Mouse (Mus musculus): ENCODE measurements at regions not wholly inside any gene's neighbourhood (a gene's known extent, or its start where the extent isn't known, plus 50 kb on each side); places are given as distances from the start of the nearest gene placed in this dataset.
"Not testable (repeated sequence)": the region's sequence is repeated elsewhere in the genome, so short reads cannot be mapped to it uniquely, and the experiment has no call there.

GRCm38 (mm10) chr13:50092537-50092936 is 157.6 kb downstream of the Gm906 start:
- no peak for TF ChIP-seq CTCF (IDR thresholded peaks at IDR 0.05; ENCODE audit: low read depth)
- no peaks in the 10 kb centered on the region for H3K27me3 ChIP-seq (ENCODE audit: insufficient read depth, low read length)
- DNase-seq (ENCODE audit: low spot score) (no peak), ATAC-seq (no peak)
- no peak overlapping the region for H3K27ac ChIP-seq
- H3K9me3 ChIP-seq (ENCODE audit: low read length), result no peaks in the 10 kb centered on the region
- no peaks in the 10 kb centered on the region for H3K36me3 ChIP-seq (ENCODE audit: insufficient read depth, low read length)
- WGBS, result 81% methylated on average over 2 of the region's 2 CpGs
- H3K4me3 ChIP-seq (ENCODE audit: low read length), result no peak overlapping the region
- no peak overlapping the region for H3K4me2 ChIP-seq (ENCODE audit: low read depth, low read length)
- no peak overlapping the region for H3K9ac ChIP-seq (replicated peaks; ENCODE audit: low read length)
- no peaks in the 10 kb centered on the region for H3K4me1 ChIP-seq (ENCODE audit: insufficient read depth, low read length)

GRCm38 (mm10) chr13:50064841-50065240 is 185.3 kb downstream of the Gm906 start:
- no peak for TF ChIP-seq CTCF (IDR thresholded peaks at IDR 0.05; ENCODE audit: low read depth)
- no peaks in the 10 kb centered on the region for H3K36me3 ChIP-seq (ENCODE audit: insufficient read depth, low read length)
- H3K4me1 ChIP-seq (ENCODE audit: insufficient read depth, low read length), result no peaks in the 10 kb centered on the region
- no peak overlapping the region for H3K4me3 ChIP-seq (ENCODE audit: low read length)
- H3K9ac ChIP-seq (replicated peaks; ENCODE audit: low read length), result no peak overlapping the region
- H3K27me3 ChIP-seq (ENCODE audit: insufficient read depth, low read length), result no peaks in the 10 kb centered on the region
- ATAC-seq (no peak), DNase-seq (ENCODE audit: low spot score) (no peak)
- 67% methylated on average over 4 of the region's 4 CpGs for WGBS
- H3K4me2 ChIP-seq (ENCODE audit: low read depth, low read length), result no peak overlapping the region
- H3K9me3 ChIP-seq (ENCODE audit: low read length), result no peaks in the 10 kb centered on the region
- H3K27ac ChIP-seq, result no peak overlapping the region

GRCm38 (mm10) chr13:50064365-50064764 is 185.7 kb downstream of the Gm906 start:
- peak; percentile 9; the same call in 1 of the 2 replicates for TF ChIP-seq CTCF (IDR thresholded peaks at IDR 0.05; ENCODE audit: low read depth)
- H3K36me3 ChIP-seq (ENCODE audit: insufficient read depth, low read length); H3K9ac ChIP-seq (replicated peaks; ENCODE audit: low read length); H3K4me3 ChIP-seq (ENCODE audit: low read length); H3K9me3 ChIP-seq (ENCODE audit: low read length); H3K4me2 ChIP-seq (ENCODE audit: low read depth, low read length); H3K4me1 ChIP-seq (ENCODE audit: insufficient read depth, low read length); H3K27ac ChIP-seq; H3K27me3 ChIP-seq (ENCODE audit: insufficient read depth, low read length); ATAC-seq; DNase-seq (ENCODE audit: low spot score): not testable (repeated sequence)
- WGBS, result 76% methylated on average over 2 of the region's 2 CpGs

GRCm38 (mm10) chr13:50059676-50060075 is 190.4 kb downstream of the Gm906 start:
- H3K36me3 ChIP-seq (ENCODE audit: insufficient read depth, low read length); H3K9me3 ChIP-seq (ENCODE audit: low read length); ATAC-seq; H3K4me2 ChIP-seq (ENCODE audit: low read depth, low read length); DNase-seq (ENCODE audit: low spot score); H3K27me3 ChIP-seq (ENCODE audit: insufficient read depth, low read length); H3K4me1 ChIP-seq (ENCODE audit: insufficient read depth, low read length); H3K27ac ChIP-seq; H3K9ac ChIP-seq (replicated peaks; ENCODE audit: low read length); H3K4me3 ChIP-seq (ENCODE audit: low read length): not testable (repeated sequence)
- WGBS, result 78% methylated on average over 1 of the region's 1 CpGs

- not testable (repeated sequence) for H3K27ac ChIP-seq; H3K36me3 ChIP-seq (ENCODE audit: insufficient read depth, low read length); H3K4me2 ChIP-seq (ENCODE audit: low read depth, low read length); H3K4me1 ChIP-seq (ENCODE audit: insufficient read depth, low read length); H3K9me3 ChIP-seq (ENCODE audit: low read length); H3K9ac ChIP-seq (replicated peaks; ENCODE audit: low read length); H3K27me3 ChIP-seq (ENCODE audit: insufficient read depth, low read length); H3K4me3 ChIP-seq (ENCODE audit: low read length); DNase-seq (ENCODE audit: low spot score); ATAC-seq
- 86% methylated on average over 2 of the region's 2 CpGs for WGBS
Observed at GRCm38 (mm10) chr13:50059054-50059453, 191.1 kb downstream of the Gm906 start.

GRCm38 (mm10) chr13:50051746-50052145 is 198.4 kb downstream of the Gm906 start:
- DNase-seq (ENCODE audit: low spot score); H3K36me3 ChIP-seq (ENCODE audit: insufficient read depth, low read length); H3K4me2 ChIP-seq (ENCODE audit: low read depth, low read length); H3K27ac ChIP-seq; H3K27me3 ChIP-seq (ENCODE audit: insufficient read depth, low read length); H3K4me1 ChIP-seq (ENCODE audit: insufficient read depth, low read length); H3K9me3 ChIP-seq (ENCODE audit: low read length); H3K9ac ChIP-seq (replicated peaks; ENCODE audit: low read length); H3K4me3 ChIP-seq (ENCODE audit: low read length); ATAC-seq: not testable (repeated sequence)

- not testable (repeated sequence) for H3K4me2 ChIP-seq (ENCODE audit: low read depth, low read length); H3K27ac ChIP-seq; H3K4me3 ChIP-seq (ENCODE audit: low read length); H3K9me3 ChIP-seq (ENCODE audit: low read length); DNase-seq (ENCODE audit: low spot score); H3K36me3 ChIP-seq (ENCODE audit: insufficient read depth, low read length); H3K27me3 ChIP-seq (ENCODE audit: insufficient read depth, low read length); ATAC-seq; H3K9ac ChIP-seq (replicated peaks; ENCODE audit: low read length); H3K4me1 ChIP-seq (ENCODE audit: insufficient read depth, low read length)
- 73% methylated on average over 3 of the region's 3 CpGs for WGBS
Observed at GRCm38 (mm10) chr13:50051110-50051509, 199.0 kb downstream of the Gm906 start.

GRCm38 (mm10) chr13:50031757-50032156 is 218.4 kb downstream of the Gm906 start:
- Histone ChIP-seq H3K4me1 (ENCODE audit: insufficient read depth, low read length) (no peaks in the 10 kb centered on the region), H3K9ac (replicated peaks; ENCODE audit: low read length) (no peak overlapping the region), H3K36me3 (ENCODE audit: insufficient read depth, low read length) (no peaks in the 10 kb centered on the region), H3K27ac (no peak overlapping the region), H3K9me3 (ENCODE audit: low read length) (no peaks in the 10 kb centered on the region), H3K4me2 (ENCODE audit: low read depth, low read length) (no peak overlapping the region), H3K4me3 (ENCODE audit: low read length) (no peak overlapping the region), H3K27me3 (ENCODE audit: insufficient read depth, low read length) (no peaks in the 10 kb centered on the region)
- DNase-seq (ENCODE audit: low spot score) (no peak), ATAC-seq (no peak)
- 21% methylated on average over 1 of the region's 1 CpGs for WGBS
- peak; percentile 22 for TF ChIP-seq CTCF (IDR thresholded peaks at IDR 0.05; ENCODE audit: low read depth)

- not testable (repeated sequence) for H3K4me2 ChIP-seq (ENCODE audit: low read depth, low read length); H3K4me3 ChIP-seq (ENCODE audit: low read length); H3K4me1 ChIP-seq (ENCODE audit: insufficient read depth, low read length); H3K27ac ChIP-seq; H3K9me3 ChIP-seq (ENCODE audit: low read length); H3K36me3 ChIP-seq (ENCODE audit: insufficient read depth, low read length); H3K9ac ChIP-seq (replicated peaks; ENCODE audit: low read length); H3K27me3 ChIP-seq (ENCODE audit: insufficient read depth, low read length); DNase-seq (ENCODE audit: low spot score); ATAC-seq
- 66% methylated on average over 3 of the region's 3 CpGs for WGBS
Observed at GRCm38 (mm10) chr13:50007730-50008129, 208.9 kb upstream of the Gm30302 start.

- not testable (repeated sequence) for H3K9me3 ChIP-seq (ENCODE audit: low read length); H3K27me3 ChIP-seq (ENCODE audit: insufficient read depth, low read length); H3K4me3 ChIP-seq (ENCODE audit: low read length); H3K36me3 ChIP-seq (ENCODE audit: insufficient read depth, low read length); H3K27ac ChIP-seq; H3K4me2 ChIP-seq (ENCODE audit: low read depth, low read length); DNase-seq (ENCODE audit: low spot score); H3K9ac ChIP-seq (replicated peaks; ENCODE audit: low read length); H3K4me1 ChIP-seq (ENCODE audit: insufficient read depth, low read length); ATAC-seq
- WGBS, result 71% methylated on average over 3 of the region's 4 CpGs
Observed at GRCm38 (mm10) chr13:49966072-49966471, 167.3 kb upstream of the Gm30302 start.
